Mouse (Mus musculus) ES-E14 (cell line): ENCODE data around the gene Fcgr1. TPM values are rescaled to one million over a fixed set of nuclear protein-coding genes. Genes with fewer than 3 reads are reported as not detected.
"Not testable (repeated sequence)": the region's sequence is repeated elsewhere in the genome, so short reads cannot be mapped to it uniquely, and the experiment has no call there.

Source experiments
- DNase-seq: peaks from one replicate; pipeline ENCODE4 v3.0.0-alpha.2; 2013; ENCODE audit warnings: low read depth, low spot score
- H3K27ac ChIP-seq: 2 replicates; pipeline ENCODE4 v1.5.1; 2012; ENCODE audit warnings: low read depth, mild to moderate bottlenecking, low read length, moderate library complexity, mixed read lengths; ENCODE audit not compliant: poor library complexity, insufficient read depth, severe bottlenecking
- H3K36me3 ChIP-seq: 2 replicates; pipeline ENCODE4 v1.6.1; 2012; ENCODE audit warnings: mild to moderate bottlenecking, low read length, moderate library complexity, mixed read lengths; ENCODE audit not compliant: control insufficient read depth, poor library complexity, insufficient read depth, severe bottlenecking
- H3K4me1 ChIP-seq, 2 experiments: fragments of 150-350 bp in 1 of 2; sonication (generic) in 1 of 2; 2 replicates each; pipeline ENCODE4 v1.6.1; 2012; ENCODE audit warnings: low read length in 2 of 2, mild to moderate bottlenecking in 1 of 2, mixed read lengths in 1 of 2; ENCODE audit not compliant: control insufficient read depth in 2 of 2, insufficient read depth in 2 of 2, poor library complexity in 1 of 2
- H3K4me3 ChIP-seq, 2 experiments: fragments of 150-350 bp in 1 of 2; sonication (generic) in 1 of 2; 2 replicates each; pipeline ENCODE4 v1.5.1; 2012; ENCODE audit warnings: low read length in 2 of 2, low read depth in 1 of 2, mild to moderate bottlenecking in 1 of 2, mixed read lengths in 1 of 2; ENCODE audit not compliant: insufficient read depth in 1 of 2, poor library complexity in 1 of 2, severe bottlenecking in 1 of 2
- H3K9ac ChIP-seq: 2 replicates; pipeline ENCODE4 v1.6.1; 2012; ENCODE audit warnings: low read depth, mild to moderate bottlenecking, low read length, mixed read lengths; ENCODE audit not compliant: poor library complexity, insufficient read depth, severe bottlenecking
- H3K9me3 ChIP-seq: fragments of 150-350 bp; sonication (generic); 2 replicates; pipeline ENCODE4 v1.6.1; 2012; ENCODE audit warnings: low read depth, mild to moderate bottlenecking, low read length; ENCODE audit not compliant: control insufficient read depth, insufficient read depth
- CHD2 ChIP-seq: IDR thresholded peaks from 2 replicates; pipeline ENCODE4 v1.6.1; 2014; ENCODE audit warnings: mild to moderate bottlenecking, low read depth, low read length, inconsistent platforms
- HCFC1 ChIP-seq: IDR thresholded peaks from 2 replicates; pipeline ENCODE4 v1.6.1; 2012; ENCODE audit warnings: low read length, inconsistent platforms, borderline replicate concordance; ENCODE audit not compliant: insufficient read depth
- MAFK ChIP-seq: IDR thresholded peaks from 2 replicates; pipeline ENCODE4 v1.6.1; 2014; ENCODE audit warnings: mild to moderate bottlenecking, low read depth, low read length, inconsistent platforms; ENCODE audit not compliant: insufficient read depth
- ZC3H11A ChIP-seq: IDR thresholded peaks from 2 replicates; pipeline ENCODE4 v1.6.1; 2012; ENCODE audit warnings: low read depth, mild to moderate bottlenecking, inconsistent platforms, low read length, borderline replicate concordance
- ZNF384 ChIP-seq: IDR thresholded peaks from 2 replicates; pipeline ENCODE4 v1.6.1; 2012; ENCODE audit warnings: low read depth, low read length, inconsistent platforms
- in situ Hi-C, 2 experiments: fragments of 600-800 bp; cut with MboI; formaldehyde crosslinking; loops; one replicate each; pipeline ENCODE4 v1.15.1; 2025; ENCODE audit warnings: low sequenced_read_pairs in 2 of 2, inconsistent platforms in 1 of 2; ENCODE audit not compliant: unreplicated experiment in 2 of 2
- total RNA-seq: library from RNA; depleted of rRNA; stranded (reverse); fragments of 300-350 nt; gene quantifications from 2 replicates; pipeline ENCODE4 v1.2.3, GENCODE M21; 2012; rRNA removed

The Fcgr1 gene
- not detected in 2 replicates for total RNA-seq

DNA sequence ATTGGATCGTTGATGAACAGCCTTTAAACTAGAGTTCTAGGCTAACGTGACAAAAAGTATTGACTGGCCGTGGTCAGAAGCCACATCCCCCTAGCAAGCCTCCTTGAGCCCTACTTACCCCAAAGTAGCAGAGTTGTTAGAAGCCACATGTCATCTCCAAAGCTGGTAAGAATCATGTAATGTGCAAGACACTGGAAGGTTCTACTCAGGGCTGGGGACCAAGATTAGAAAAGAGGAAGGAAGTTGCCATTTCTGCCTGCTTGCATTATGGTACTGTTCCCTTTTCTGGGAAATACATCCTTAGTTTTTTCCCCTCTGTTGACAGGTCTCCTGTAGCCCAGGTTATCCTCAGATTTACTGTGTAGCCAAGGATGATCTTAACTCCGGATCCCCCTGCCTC lies at the start of gene Fcgr1:
Gene Fcgr1 (minus strand): TSS at position 183 of the 400 bp plus-strand sequence.
- no peaks in the 10 kb centered on the region for H3K36me3 ChIP-seq
- DNase-seq: no peak
- H3K9me3 ChIP-seq: no peaks in the 10 kb centered on the region
- TF ChIP-seq ZC3H11A: no peak
- TF ChIP-seq ZNF384: no peak
- TF ChIP-seq CHD2: no peak
- no peak for TF ChIP-seq HCFC1
- TF ChIP-seq MAFK: no peak
- no peak within 1 kb of the TSS for H3K4me3 ChIP-seq
- in situ Hi-C loops: no loop called here
- H3K9ac ChIP-seq: no peak within 1 kb of the TSS; the same call in 1 of the 2 replicates
- no peak within 1 kb of the TSS for H3K27ac ChIP-seq
- H3K4me1 ChIP-seq: peaks cover 0 to 7% of the 10 kb centered on the region in 2 experiments; a peak in 1 of 4 replicates

DNA sequence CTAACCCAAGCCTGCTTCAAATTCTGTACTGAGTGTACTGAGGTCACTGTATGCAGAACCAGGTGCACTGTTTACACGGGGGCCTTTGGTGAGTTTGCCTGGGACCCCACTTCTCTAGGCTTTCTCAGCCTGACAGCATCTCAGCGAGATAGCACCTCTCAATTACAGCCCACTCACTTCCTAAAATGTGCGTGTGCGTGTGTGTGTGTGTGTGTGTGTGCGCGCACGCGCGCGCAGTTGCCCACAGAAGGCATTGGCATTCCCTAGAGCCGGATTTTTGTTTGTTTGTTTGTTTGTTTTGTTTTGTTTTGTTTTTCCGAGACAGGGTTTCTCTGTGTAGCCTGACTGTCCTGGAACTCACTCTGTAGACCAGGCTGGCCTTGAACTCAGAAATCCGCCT lies 48.9 kb upstream of the Fcgr1 start:
- H3K4me1 ChIP-seq: peaks cover 12 to 16% of the 10 kb centered on the region in 2 experiments
- peak overlapping the region; percentile 44; the same call in 1 of the 2 replicates for H3K27ac ChIP-seq
- H3K4me3 ChIP-seq: peak overlapping the region in 1 of 2 experiments; percentile 47; a peak in 2 of 4 replicates
- H3K9me3 ChIP-seq, DNase-seq, H3K9ac ChIP-seq, H3K36me3 ChIP-seq: not testable (repeated sequence)
- in situ Hi-C loops: loop anchor here in 1 of 2 experiments (25.0 kb wide), 1 partner anchor 95 kb away; no protein-coding TSS in a partner anchor

GRCm38 (mm10) chr3:96342100-96342499 lies 48.3 kb upstream of the Fcgr1 start:
- H3K27ac ChIP-seq, H3K4me3 ChIP-seq, DNase-seq, H3K9ac ChIP-seq, H3K9me3 ChIP-seq, H3K36me3 ChIP-seq: not testable (repeated sequence)
- H3K4me1 ChIP-seq: peaks cover 12 to 20% of the 10 kb centered on the region in 2 experiments
- in situ Hi-C loops: loop anchor here in 1 of 2 experiments (25.0 kb wide), 1 partner anchor 95 kb away; no protein-coding TSS in a partner anchor

- Histone ChIP-seq H3K36me3 (no peaks in the 10 kb centered on the region), H3K4me1 (peaks cover 18 to 29% of the 10 kb centered on the region in 2 experiments), H3K27ac (no peak overlapping the region), H3K9ac (no peak overlapping the region), H3K9me3 (no peaks in the 10 kb centered on the region), H3K4me3 (peak overlapping the region in 1 of 2 experiments; percentile 7; a peak in 2 of 4 replicates)
- in situ Hi-C loops: loop anchor here in 1 of 2 experiments (25.0 kb wide), 1 partner anchor 97 kb away; no protein-coding TSS in a partner anchor
- TF ChIP-seq CHD2 (no peak), MAFK (peak; percentile 71; the same call in 1 of the 2 replicates)
- DNase-seq: no peak
Measured at GRCm38 (mm10) chr3:96340611-96341312, 47.0 kb upstream of the Fcgr1 start.

DNA sequence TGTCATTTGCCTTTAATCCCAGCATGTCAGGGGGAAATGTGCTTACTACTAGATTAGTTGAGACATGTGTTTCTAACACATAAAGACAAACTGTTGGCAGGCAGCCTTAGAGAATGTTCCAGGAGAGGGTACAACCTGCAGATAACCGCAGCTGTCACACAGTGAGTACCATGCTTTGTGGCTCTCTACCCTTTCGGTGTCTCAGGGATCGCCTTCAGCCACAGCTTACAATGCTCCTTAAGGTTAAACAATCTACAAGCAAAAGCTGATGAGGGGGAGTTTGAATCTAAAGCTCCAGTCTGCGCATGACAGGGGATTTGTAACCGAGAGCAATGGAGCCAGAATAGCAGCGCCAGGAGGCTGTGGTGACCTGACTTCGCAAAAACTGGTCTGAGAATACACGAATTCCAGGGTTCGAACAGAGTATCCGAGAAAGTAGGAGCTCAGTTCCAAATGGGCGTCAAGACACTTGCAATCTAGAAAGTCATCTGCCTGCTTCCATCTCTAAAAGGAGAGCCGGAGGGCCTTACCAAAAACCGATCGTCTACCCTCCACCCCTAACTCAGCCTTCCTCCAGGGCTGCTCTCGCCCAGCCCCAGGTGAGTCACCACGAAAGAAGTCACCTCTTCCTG lies 45.2 kb upstream of the Fcgr1 start:
- in situ Hi-C loops: loop anchor here in 1 of 2 experiments (25.0 kb wide), 1 partner anchor 98 kb away; no protein-coding TSS in a partner anchor
- peaks cover 21 to 27% of the 10 kb centered on the region in 2 experiments for H3K4me1 ChIP-seq
- no peaks in the 10 kb centered on the region for H3K36me3 ChIP-seq
- no peak overlapping the region for H3K4me3 ChIP-seq
- no peak overlapping the region for H3K9ac ChIP-seq
- no peaks in the 10 kb centered on the region for H3K9me3 ChIP-seq
- no peak overlapping the region for H3K27ac ChIP-seq
- no peak for DNase-seq
- TF ChIP-seq ZC3H11A: no peak
- no peak for TF ChIP-seq CHD2
- TF ChIP-seq HCFC1: no peak
- no peak for TF ChIP-seq ZNF384
- TF ChIP-seq MAFK: no peak
